In genomic region chr6:114643716-114644115, GRCm38 (mm10) we compare ENCODE assay signal across 7 mouse cellular contexts. TPM values are rescaled to one million over a fixed set of nuclear protein-coding genes. Genes with fewer than 3 reads are reported as not detected.
DNase-seq lines count a peak whose midpoint lies in the region; ATAC-seq and TF ChIP-seq lines count a peak whose summit lies in the region.

No protein-coding gene starts in this region.

- H3K4me2 ChIP-seq in neural tube, embryonic 11.5 days (ENCODE audit: low read depth), result peak overlapping the region; percentile 86
- peak overlapping the region; percentile 94 for H3K4me2 ChIP-seq in limb, embryonic 12.5 days
- peak overlapping the region; percentile 61 for H3K4me2 ChIP-seq in stomach, embryonic 14.5 days (replicated peaks; ENCODE audit: low read depth, low read length)

- H3K9ac ChIP-seq in neural tube, embryonic 11.5 days (ENCODE audit: low read length), result peak overlapping the region; percentile 75
- H3K9ac ChIP-seq in limb, embryonic 12.5 days (replicated peaks), result peak overlapping the region; percentile 60
- H3K9ac ChIP-seq in stomach, embryonic 14.5 days (replicated peaks; ENCODE audit: low read depth, low read length), result peak overlapping the region; percentile 61

- ATAC-seq in neural tube, embryonic 11.5 days (ENCODE audit: insufficient read depth, low FRiP score, low TSS enrichment), result no peak; the same call in 1 of the 2 replicates
- no peak for ATAC-seq in limb, embryonic 12.5 days (ENCODE audit: insufficient number of reproducible peaks, insufficient read depth, low FRiP score, low TSS enrichment, low read depth)
- no peak for ATAC-seq in stomach, embryonic 14.5 days (ENCODE audit: insufficient number of reproducible peaks, insufficient read depth, low FRiP score, low read depth)

- no peaks in the 10 kb centered on the region for H3K36me3 ChIP-seq in neural tube, embryonic 11.5 days (ENCODE audit: control insufficient read depth, insufficient read depth, low read length)
- no peaks in the 10 kb centered on the region for H3K36me3 ChIP-seq in limb, embryonic 12.5 days
- no peaks in the 10 kb centered on the region for H3K36me3 ChIP-seq in stomach, embryonic 14.5 days (ENCODE audit: control insufficient read depth, insufficient read depth, low read length)

- DNase-seq in neural tube, embryonic 11.5 days (ENCODE audit: low spot score), result no peak
- no peak for DNase-seq in neural tube, embryonic 10.5 days (ENCODE audit: extremely low spot score, low spot score)
- DNase-seq in gastrocnemius, postnatal 36 days, result no peak
- DNase-seq in testis, postnatal 14 days (ENCODE audit: low spot score), result no peak

- H3K27ac ChIP-seq in neural tube, embryonic 11.5 days (ENCODE audit: low read depth, low read length), result no peak overlapping the region
- no peak overlapping the region for H3K27ac ChIP-seq in embryonic fibroblast, embryonic 13.5 days (ENCODE audit: insufficient read depth, low read length)
- no peak overlapping the region for H3K27ac ChIP-seq in limb, embryonic 12.5 days
- H3K27ac ChIP-seq in stomach, embryonic 14.5 days (ENCODE audit: low read length), result no peak overlapping the region

- TF ChIP-seq POLR2A in embryonic fibroblast, embryonic 13.5 days (IDR thresholded peaks at IDR 0.05; ENCODE audit: low read depth, low read length), result no peak

- H3K4me3 ChIP-seq in neural tube, embryonic 11.5 days (ENCODE audit: low read depth, low read length), result peak overlapping the region; percentile 55
- H3K4me3 ChIP-seq in embryonic fibroblast, embryonic 13.5 days (ENCODE audit: insufficient read depth, low read length), result peak overlapping the region; percentile 81
- H3K4me3 ChIP-seq in limb, embryonic 12.5 days (replicated peaks), result peak overlapping the region; percentile 70
- peak overlapping the region; percentile 83 for H3K4me3 ChIP-seq in stomach, embryonic 14.5 days (ENCODE audit: low read depth, low read length)

- no peaks in the 10 kb centered on the region for H3K9me3 ChIP-seq in neural tube, embryonic 11.5 days (ENCODE audit: control insufficient read depth, low read length)
- H3K9me3 ChIP-seq in limb, embryonic 12.5 days, result no peaks in the 10 kb centered on the region
- no peaks in the 10 kb centered on the region for H3K9me3 ChIP-seq in stomach, embryonic 14.5 days (ENCODE audit: control insufficient read depth, low read depth, low read length)

- no peak for TF ChIP-seq CTCF in embryonic fibroblast, embryonic 13.5 days (IDR thresholded peaks at IDR 0.05; ENCODE audit: borderline replicate concordance, insufficient read depth, low read length)

- 47% methylated on average over 8 of the region's 8 CpGs for WGBS in neural tube, embryonic 11.5 days
- WGBS in limb, embryonic 12.5 days, result 42% methylated on average over 8 of the region's 8 CpGs
- WGBS in stomach, embryonic 14.5 days, result 42% methylated on average over 8 of the region's 8 CpGs

- H3K27me3 ChIP-seq in neural tube, embryonic 11.5 days (ENCODE audit: control insufficient read depth, insufficient read depth, low read length), result no peaks in the 10 kb centered on the region
- H3K27me3 ChIP-seq in limb, embryonic 12.5 days, result no peaks in the 10 kb centered on the region
- H3K27me3 ChIP-seq in stomach, embryonic 14.5 days (ENCODE audit: control insufficient read depth, insufficient read depth, low read length), result no peaks in the 10 kb centered on the region

- peaks cover 5% of the 10 kb centered on the region; the same call in 1 of the 2 replicates for H3K4me1 ChIP-seq in neural tube, embryonic 11.5 days (ENCODE audit: control insufficient read depth, insufficient read depth, low read length)
- no peaks in the 10 kb centered on the region for H3K4me1 ChIP-seq in embryonic fibroblast, embryonic 13.5 days (ENCODE audit: control insufficient read depth, insufficient read depth, low read length)
- peaks cover 7% of the 10 kb centered on the region for H3K4me1 ChIP-seq in limb, embryonic 12.5 days (replicated peaks)
- H3K4me1 ChIP-seq in stomach, embryonic 14.5 days (ENCODE audit: control insufficient read depth, insufficient read depth, low read length), result peaks cover 6% of the 10 kb centered on the region; the same call in 1 of the 2 replicates

- intact Hi-C loops in gastrocnemius, postnatal 36 days (cut with DNase I), result no loop called here

RNA-seq across cellular contexts. Expression of gene Atg7, which starts 0.8 kb away (rescaled TPM):
- polyA plus RNA-seq in neural tube, embryonic 11.5 days (2014; fragmentation: Nextera tagmentation; extraction: Ambion mirVana), result 20.7 and 21.6 TPM in 2 replicates
- 14.8 and 26.4 TPM in 2 replicates for polyA plus RNA-seq in embryonic fibroblast, embryonic 13.5 days (2011; ENCODE audit: insufficient read length, low read depth, missing spikeins)
- polyA plus RNA-seq in limb, embryonic 12.5 days (2016; fragmentation: Nextera tagmentation; extraction: Ambion mirVana), result 17.1 and 18.0 TPM in 2 replicates
- 23.2 and 24.1 TPM in 2 replicates for polyA plus RNA-seq in stomach, embryonic 14.5 days (2014; fragmentation: Nextera tagmentation; extraction: Ambion mirVana)
- 1 to 10 TPM; 8.2 to 8.6 TPM for total RNA-seq in gastrocnemius, postnatal 36 days (2021)
